Mouse (Mus musculus): ENCODE data around the gene Sbk2.

GRCm38 (mm10) chr7:4900523-4900851, 63.7 kb downstream of the Sbk2 start:
- TF ChIP-seq CTCF (IDR thresholded peaks at IDR 0.05; ENCODE audit: borderline replicate concordance, insufficient read depth, low read length) (no peak), POLR2A (IDR thresholded peaks at IDR 0.05; ENCODE audit: low read depth, low read length) (no peak)

Measured in embryonic fibroblast, embryonic 13.5 days (primary cell).